Mouse (Mus musculus) hematopoietic stem cell, adult 5-6 weeks (primary cell): ENCODE results near the gene Raver2. TPM values are rescaled to one million over a fixed set of nuclear protein-coding genes. Genes with fewer than 3 reads are reported as not detected.

Experiments used
- ATAC-seq, 2 experiments: fragments of 125-278 bp in 1 of 2; replicated peaks in 1 of 2; 2 replicates each; pipeline ENCODE4 v1.8.0; 2016 to 2017; ENCODE audit warnings: inconsistent platforms in 2 of 2, mild to moderate bottlenecking in 2 of 2, moderate number of reproducible peaks in 2 of 2, low read depth in 1 of 2, moderate TSS enrichment in 1 of 2; ENCODE audit not compliant: low FRiP score in 2 of 2, poor library complexity in 2 of 2, severe bottlenecking in 2 of 2, insufficient read depth in 1 of 2, low TSS enrichment in 1 of 2
- total RNA-seq: library from RNA; stranded (forward); fragments of 172-1452, 232-1000 nt; gene quantifications from 2 replicates; pipeline ENCODE4 v1.2.3, GENCODE M21; 2017

Raver2 gene
- 5.8 and 8.2 TPM in 2 replicates for total RNA-seq

GRCm38 (mm10) chr4:101068786-101069153 lies at the start of gene Raver2:
Gene Raver2 (plus strand): TSS chr4:101068983.
- peak; percentile 35 to 48; a peak in 3 of 4 replicates for ATAC-seq

DNA sequence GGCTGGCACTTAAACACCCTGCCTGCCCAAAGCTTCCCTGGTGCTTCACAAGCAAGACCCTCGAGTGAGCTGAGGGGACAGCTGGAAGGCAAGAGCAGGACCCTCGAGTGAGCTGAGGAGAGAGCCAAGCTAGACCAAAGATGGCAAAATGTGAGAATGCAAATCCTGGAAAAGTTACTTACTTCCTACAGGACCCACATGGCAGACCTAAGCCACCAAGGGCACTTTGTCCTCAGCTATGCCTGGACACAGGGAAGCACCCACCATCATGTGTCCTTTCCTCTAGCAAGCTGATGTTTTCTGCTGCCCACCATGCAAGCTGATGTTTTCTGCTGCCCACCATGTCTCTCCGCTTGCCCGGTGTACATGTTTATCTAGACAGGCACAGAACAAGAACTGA lies 48.2 kb upstream of the Raver2 start, which contains the start of gene Gm10577:
Gm10577 (minus strand) TSS at position 101 of the 400 bp plus-strand sequence.
- no peak for ATAC-seq

- ATAC-seq, result no peak
Observed at GRCm38 (mm10) chr4:101026566-101026965, 42.2 kb upstream of the Raver2 start.

- no peak for ATAC-seq
Observed at GRCm38 (mm10) chr4:101026995-101027394, 41.8 kb upstream of the Raver2 start.

DNA sequence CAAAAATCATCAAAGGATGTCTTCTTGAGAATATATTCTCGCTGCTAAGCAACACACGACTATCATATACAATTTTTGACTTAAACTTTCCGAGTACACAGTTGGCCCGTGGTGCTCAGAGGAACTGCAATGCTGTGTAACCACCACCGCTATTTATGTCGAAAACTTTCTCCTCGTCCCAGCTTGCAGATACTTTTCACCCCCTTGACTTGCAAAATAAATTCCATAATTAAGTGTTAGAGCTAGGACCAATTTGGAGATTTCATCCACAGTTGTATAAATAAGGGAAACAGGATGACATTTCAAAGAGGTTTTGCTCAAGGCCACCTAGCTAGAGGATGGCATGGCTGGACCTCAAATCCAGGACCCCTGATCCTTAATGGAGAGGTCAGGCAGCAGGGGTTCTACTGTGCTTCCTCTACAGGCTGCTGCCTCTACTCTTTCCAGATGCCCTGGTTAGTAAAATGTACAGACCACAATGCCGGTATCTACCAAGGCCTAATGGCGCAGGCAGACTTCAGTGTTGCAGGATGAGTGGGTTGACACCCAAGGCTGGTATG lies 40.9 kb upstream of the Raver2 start:
- no peak for ATAC-seq

GRCm38 (mm10) chr4:101033047-101033446 lies 35.7 kb upstream of the Raver2 start:
- no peak for ATAC-seq

DNA sequence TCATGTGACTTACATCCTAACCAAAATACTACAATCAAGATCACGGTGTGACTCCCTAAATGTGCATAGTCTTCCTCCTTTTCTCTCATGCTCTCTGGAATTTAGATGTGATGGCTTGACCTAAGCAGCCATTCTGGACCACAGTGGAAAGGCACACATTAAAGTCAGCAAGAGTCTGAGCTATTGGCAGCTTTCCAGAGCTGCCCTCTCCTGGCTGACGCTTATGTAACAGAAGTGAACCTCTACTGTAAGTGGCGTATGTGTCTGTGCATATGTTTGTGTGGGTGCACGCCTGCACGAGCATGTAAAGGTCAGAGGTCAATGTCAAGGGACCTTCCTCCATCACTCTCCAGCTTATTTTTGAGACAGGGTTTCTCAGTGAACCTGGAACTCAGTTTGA lies 33.7 kb upstream of the Raver2 start:
- no peak for ATAC-seq

DNA sequence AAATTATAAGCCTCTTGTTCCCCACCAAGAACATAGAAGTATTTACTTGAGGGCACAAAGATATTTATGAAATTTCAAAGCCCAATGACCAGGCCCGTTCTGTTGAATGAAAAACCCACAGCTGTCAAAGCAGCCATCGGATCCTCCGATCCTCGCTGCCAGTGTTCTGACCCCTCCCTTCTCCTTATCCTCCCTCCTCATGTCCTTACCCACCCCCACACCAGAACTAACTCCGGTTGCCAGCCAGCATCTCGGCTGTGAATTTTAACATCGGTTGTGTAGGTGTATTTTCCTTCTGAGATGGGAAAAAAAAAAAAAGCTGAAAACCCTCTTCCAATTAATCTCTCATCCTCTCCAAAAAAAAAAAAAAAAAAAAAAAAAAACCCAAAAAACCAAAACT lies 31.6 kb upstream of the Raver2 start:
- ATAC-seq, result no peak

GRCm38 (mm10) chr4:101043691-101044090 lies 25.1 kb upstream of the Raver2 start:
- ATAC-seq, result no peak

DNA sequence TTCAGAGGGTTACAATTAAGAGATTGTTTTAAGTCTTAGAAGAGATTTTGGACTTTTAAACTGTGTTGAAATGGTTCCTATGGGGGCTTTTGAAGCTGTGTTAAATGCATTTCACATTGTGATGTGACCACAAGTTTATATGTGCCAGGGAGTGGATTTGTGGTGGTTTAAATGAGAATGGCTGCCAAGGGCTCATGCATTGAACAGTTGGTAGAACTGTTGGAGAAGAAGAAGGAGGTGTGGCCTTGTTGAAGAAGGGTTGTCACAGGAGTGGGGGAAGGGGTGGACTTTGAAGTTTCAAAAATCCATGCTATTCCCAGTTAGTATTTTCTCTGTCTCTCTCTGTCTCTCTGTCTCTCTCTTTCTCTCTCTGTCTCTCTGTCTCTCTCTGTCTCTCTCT lies 24.6 kb upstream of the Raver2 start:
- no peak for ATAC-seq

DNA sequence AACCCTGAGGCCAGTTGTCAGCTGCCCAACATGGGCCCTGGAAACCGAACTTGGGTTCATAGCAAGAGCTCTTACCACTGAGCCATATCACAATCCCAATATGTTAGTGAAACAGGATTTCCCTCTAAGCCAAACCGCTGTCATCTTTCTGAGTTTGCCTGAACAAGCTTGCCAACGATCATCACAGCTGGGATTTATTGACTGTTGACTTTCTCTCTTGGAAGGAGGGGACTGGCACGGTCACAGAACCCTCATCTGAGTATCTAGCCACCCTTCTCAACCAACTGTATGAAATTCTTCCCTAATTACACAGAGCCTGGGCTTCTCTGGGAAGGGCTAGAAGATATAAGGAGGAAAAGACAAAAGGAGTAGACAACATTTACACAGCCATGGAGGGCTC lies 22.2 kb upstream of the Raver2 start:
- no peak for ATAC-seq

- ATAC-seq, result no peak
Observed at GRCm38 (mm10) chr4:101062146-101062545, 6.6 kb upstream of the Raver2 start.

GRCm38 (mm10) chr4:101066401-101066800 lies 2.4 kb upstream of the Raver2 start:
- ATAC-seq, result no peak

DNA sequence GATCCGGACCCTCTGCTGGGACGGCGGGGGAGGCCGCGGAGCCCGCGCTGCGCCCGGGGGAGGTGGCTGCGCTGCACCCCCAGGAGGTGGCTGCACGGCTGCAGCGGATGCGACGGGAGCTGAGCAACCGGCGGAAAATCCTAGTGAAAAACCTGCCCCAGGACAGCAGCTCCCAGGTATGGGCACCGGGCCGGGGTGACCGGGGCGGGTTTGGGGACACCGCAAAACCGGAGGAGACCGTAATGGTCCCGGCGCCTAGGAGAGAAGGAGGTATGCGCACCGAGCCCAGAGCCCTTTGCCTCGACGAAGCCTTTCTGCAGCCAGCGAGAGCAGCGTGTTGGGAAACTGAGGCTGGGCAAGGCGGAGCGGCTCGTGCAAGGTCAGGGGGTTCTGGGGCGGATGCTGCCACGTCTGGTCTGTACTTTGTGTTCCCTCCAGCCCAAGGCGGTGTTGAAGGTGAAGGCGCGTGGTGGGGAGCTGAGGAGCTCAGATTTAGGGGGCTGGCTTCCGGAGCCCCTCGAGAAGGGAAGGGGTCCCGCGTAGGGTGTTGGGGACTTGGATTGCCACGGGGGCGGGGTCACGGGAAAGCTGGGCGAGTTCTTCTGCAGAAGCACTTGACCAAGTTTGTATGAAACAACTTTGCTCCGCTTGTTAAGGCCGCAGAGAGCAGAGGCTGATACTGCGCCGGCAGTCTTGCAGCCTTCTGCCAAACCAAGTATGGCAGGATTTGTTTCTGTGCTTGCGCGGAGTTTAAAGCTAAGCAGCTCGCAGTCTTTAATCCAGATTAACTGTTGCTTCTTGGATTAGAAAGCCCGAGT lies 580 bp downstream of the Raver2 start:
- peak; percentile 29 to 47 for ATAC-seq

DNA sequence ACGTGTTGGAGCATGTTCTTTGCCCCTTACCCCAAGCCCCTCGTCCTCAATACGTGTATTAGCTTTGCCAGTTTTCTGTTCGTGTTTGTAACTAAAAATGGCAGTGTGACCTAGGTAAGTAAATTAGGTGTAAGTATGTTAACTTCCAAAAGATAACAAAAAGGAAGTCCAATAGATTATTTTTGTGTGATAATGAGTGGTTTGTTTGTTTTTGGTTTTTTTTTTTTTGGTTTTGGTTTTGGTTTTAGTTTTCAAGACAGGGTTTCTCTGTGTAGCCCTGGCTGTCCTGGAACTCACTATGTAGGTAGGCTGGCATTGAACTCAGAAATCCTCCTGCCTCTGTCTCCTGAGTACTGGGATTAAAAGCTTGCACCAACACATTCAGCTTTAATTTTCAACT lies 2.8 kb downstream of the Raver2 start:
- ATAC-seq, result no peak

GRCm38 (mm10) chr4:101076425-101076824 lies 7.6 kb downstream of the Raver2 start:
- no peak for ATAC-seq

- ATAC-seq, result no peak
Observed at GRCm38 (mm10) chr4:101080016-101080415, 11.2 kb downstream of the Raver2 start.

GRCm38 (mm10) chr4:101082176-101082888 lies 13.5 kb downstream of the Raver2 start:
- ATAC-seq, result no peak
